Mouse (Mus musculus) MEL (cell line): Measurements from ENCODE around the gene Lamb1. TPM values are rescaled to one million over a fixed set of nuclear protein-coding genes. Genes with fewer than 3 reads are reported as not detected.
A peak's percentile ranks its signal among the peaks of the same experiment; 100 is the strongest.

ENCODE experiments used
- DNase-seq: peaks from one replicate; pipeline ENCODE4 v3.0.0; 2011; ENCODE audit warnings: low read depth, low spot score
- H3K27ac ChIP-seq: 2 replicates; pipeline ENCODE4 v1.5.1; 2012; ENCODE audit warnings: low read depth, mild to moderate bottlenecking, control low read depth, low read length, moderate library complexity; ENCODE audit not compliant: control insufficient read depth
- H3K27me3 ChIP-seq, 2 experiments: fragments of 150-350 bp in 1 of 2; sonication (generic) in 1 of 2; 2 replicates each; pipeline ENCODE4 v1.6.1; 2012; ENCODE audit warnings: low read length in 2 of 2, mild to moderate bottlenecking in 2 of 2, improper control_type of control experiment in 1 of 2, moderate library complexity in 1 of 2; ENCODE audit not compliant: insufficient read depth in 2 of 2, control insufficient read depth in 1 of 2
- H3K36me3 ChIP-seq, 2 experiments: 2 replicates each; pipeline ENCODE4 v1.6.1; 2012 to 2014; ENCODE audit warnings: low read length in 2 of 2, improper control_type of control experiment in 1 of 2, inconsistent platforms in 1 of 2, mild to moderate bottlenecking in 1 of 2; ENCODE audit not compliant: insufficient read depth in 2 of 2, control insufficient read depth in 1 of 2
- H3K4me1 ChIP-seq, 2 experiments: fragments of 150-350 bp in 1 of 2; sonication (generic) in 1 of 2; 2 replicates each; pipeline ENCODE4 v1.6.1; 2012; ENCODE audit warnings: low read length in 2 of 2, improper control_type of control experiment in 1 of 2, mild to moderate bottlenecking in 1 of 2; ENCODE audit not compliant: insufficient read depth in 2 of 2, control insufficient read depth in 1 of 2
- H3K4me3 ChIP-seq, 2 experiments: fragments of 150-350 bp in 1 of 2; sonication (generic) in 1 of 2; 2 replicates each; pipeline ENCODE4 v1.5.1; 2012; ENCODE audit warnings: low read depth in 2 of 2, low read length in 2 of 2, mild to moderate bottlenecking in 2 of 2, moderate library complexity in 2 of 2, control low read depth in 1 of 2, improper control_type of control experiment in 1 of 2; ENCODE audit not compliant: control insufficient read depth in 1 of 2, insufficient read depth in 1 of 2
- H3K79me2 ChIP-seq: 2 replicates; pipeline ENCODE4 v1.6.1; 2012; ENCODE audit warnings: mild to moderate bottlenecking, low read length, moderate library complexity; ENCODE audit not compliant: control insufficient read depth, poor library complexity, insufficient read depth
- H3K9ac ChIP-seq: 2 replicates; pipeline ENCODE4 v1.6.1; 2012; ENCODE audit warnings: low read depth, mild to moderate bottlenecking, control low read depth, low read length, moderate library complexity; ENCODE audit not compliant: control insufficient read depth, poor library complexity, severe bottlenecking
- H3K9me3 ChIP-seq: fragments of 150-350 bp; sonication (generic); replicated peaks from 2 replicates; pipeline ENCODE4 v1.6.1; 2012; ENCODE audit warnings: mild to moderate bottlenecking, low read length, improper control_type of control experiment, moderate library complexity; ENCODE audit not compliant: insufficient read depth
- BHLHE40 ChIP-seq: IDR thresholded peaks from 2 replicates; pipeline ENCODE4 v1.6.1; 2012; ENCODE audit warnings: low read depth, mild to moderate bottlenecking, inconsistent platforms, low read length, improper control_type of control experiment, borderline replicate concordance
- CHD2 ChIP-seq: IDR thresholded peaks from 2 replicates; pipeline ENCODE4 v1.6.1; 2011; ENCODE audit warnings: low read length, improper control_type of control experiment
- ETS1 ChIP-seq: IDR thresholded peaks from 2 replicates; pipeline ENCODE4 v1.6.1; 2012; ENCODE audit warnings: low read depth, mild to moderate bottlenecking, inconsistent platforms, low read length, improper control_type of control experiment, moderate library complexity
- GABPA ChIP-seq: IDR thresholded peaks from 2 replicates; pipeline ENCODE4 v1.6.1; 2012; ENCODE audit warnings: low read depth, mild to moderate bottlenecking, inconsistent platforms, low read length, improper control_type of control experiment, moderate library complexity
- GATA1 ChIP-seq: IDR thresholded peaks from 2 replicates; pipeline ENCODE4 v1.6.1; 2011; ENCODE audit warnings: low read depth, low read length, improper control_type of control experiment
- HCFC1 ChIP-seq: IDR thresholded peaks from 2 replicates; pipeline ENCODE4 v1.6.1; 2012; ENCODE audit warnings: low read depth, mild to moderate bottlenecking, inconsistent platforms, low read length, improper control_type of control experiment, moderate library complexity
- JUND ChIP-seq: IDR thresholded peaks from 2 replicates; pipeline ENCODE4 v1.6.1; 2011; ENCODE audit warnings: low read depth, mild to moderate bottlenecking, improper control_type of control experiment, low read length
- MAFK ChIP-seq: IDR thresholded peaks from 2 replicates; pipeline ENCODE4 v1.6.1; 2011; ENCODE audit warnings: low read depth, mild to moderate bottlenecking, low read length, improper control_type of control experiment, borderline replicate concordance
- MAX ChIP-seq: IDR thresholded peaks from 2 replicates; pipeline ENCODE4 v1.6.1; 2011; ENCODE audit warnings: low read length, improper control_type of control experiment
- MAZ ChIP-seq: IDR thresholded peaks from 2 replicates; pipeline ENCODE4 v1.6.1; 2012; ENCODE audit warnings: low read depth, mild to moderate bottlenecking, inconsistent platforms, low read length, improper control_type of control experiment
- MEF2A ChIP-seq: IDR thresholded peaks from 2 replicates; pipeline ENCODE4 v1.6.1; 2014; ENCODE audit warnings: low read depth, mild to moderate bottlenecking, inconsistent platforms, low read length, improper control_type of control experiment; ENCODE audit not compliant: poor library complexity, insufficient replicate concordance, severe bottlenecking; ENCODE audit errors: extremely low read depth
- MXI1 ChIP-seq: IDR thresholded peaks from 2 replicates; pipeline ENCODE4 v1.6.1; 2011; ENCODE audit warnings: mild to moderate bottlenecking, low read depth, low read length, improper control_type of control experiment
- MYC ChIP-seq: IDR thresholded peaks from 2 replicates; pipeline ENCODE4 v1.6.1; 2011; ENCODE audit warnings: low read depth, mild to moderate bottlenecking, low read length, improper control_type of control experiment, moderate library complexity
- POLR2A ChIP-seq, 2 experiments: IDR thresholded peaks; 2 replicates each; pipeline ENCODE4 v1.6.1; 2011 to 2012; ENCODE audit warnings: low read length in 2 of 2, mild to moderate bottlenecking in 2 of 2, control low read depth in 1 of 2, improper control_type of control experiment in 1 of 2, low read depth in 1 of 2, moderate library complexity in 1 of 2; ENCODE audit not compliant: control insufficient read depth in 1 of 2, insufficient read depth in 1 of 2, poor library complexity in 1 of 2
- POLR2AphosphoS2 ChIP-seq: IDR thresholded peaks from 2 replicates; pipeline ENCODE4 v1.6.1; 2011; ENCODE audit warnings: low read length, improper control_type of control experiment
- RAD21 ChIP-seq: IDR thresholded peaks from 2 replicates; pipeline ENCODE4 v1.6.1; 2011; ENCODE audit warnings: mild to moderate bottlenecking, low read depth, low read length, improper control_type of control experiment
- SIN3A ChIP-seq: IDR thresholded peaks from 2 replicates; pipeline ENCODE4 v1.6.1; 2012; ENCODE audit warnings: low read length, improper control_type of control experiment, inconsistent platforms
- SMC3 ChIP-seq: IDR thresholded peaks from 2 replicates; pipeline ENCODE4 v1.6.1; 2011; ENCODE audit warnings: low read depth, low read length, improper control_type of control experiment
- TAL1 ChIP-seq: IDR thresholded peaks from 2 replicates; pipeline ENCODE4 v1.6.1; 2012; ENCODE audit warnings: mild to moderate bottlenecking, inconsistent platforms, low read length, moderate library complexity, mixed read lengths
- TBP ChIP-seq: IDR thresholded peaks from 2 replicates; pipeline ENCODE4 v1.8.0; 2011; ENCODE audit warnings: low read depth, low read length, improper control_type of control experiment
- TCF12 ChIP-seq: IDR thresholded peaks from 2 replicates; pipeline ENCODE4 v1.6.1; 2014; ENCODE audit warnings: low read depth, mild to moderate bottlenecking, inconsistent platforms, low read length, improper control_type of control experiment, moderate library complexity
- USF1 ChIP-seq: IDR thresholded peaks from 2 replicates; pipeline ENCODE4 v1.6.1; 2014; ENCODE audit warnings: low read depth, mild to moderate bottlenecking, inconsistent platforms, low read length, improper control_type of control experiment, moderate library complexity
- USF2 ChIP-seq, 2 experiments: IDR thresholded peaks; 2 replicates each; pipeline ENCODE4 v1.6.1; 2011 to 2012; ENCODE audit warnings: improper control_type of control experiment in 2 of 2, low read length in 2 of 2, borderline replicate concordance in 1 of 2, inconsistent platforms in 1 of 2, low read depth in 1 of 2, mild to moderate bottlenecking in 1 of 2; ENCODE audit not compliant: insufficient read depth in 1 of 2
- ZNF384 ChIP-seq: IDR thresholded peaks from 2 replicates; pipeline ENCODE4 v1.6.1; 2012; ENCODE audit warnings: low read depth, mild to moderate bottlenecking, inconsistent platforms, low read length, improper control_type of control experiment
- polyA plus RNA-seq, 2 experiments: library from polyadenylated mRNA; stranded (reverse) in 1 of 2; unstranded in 1 of 2; fragments of >175 nt in 1 of 2; fragments of >200 nt in 1 of 2; gene quantifications; 2 replicates each; pipeline versions ENCODE4 v1.2.1 to v1.2.4; 2012; ENCODE audit warnings: low replicate concordance in 2 of 2, low read depth in 1 of 2; ENCODE audit not compliant: insufficient read length in 2 of 2, insufficient read depth in 1 of 2, missing spikeins in 1 of 2
- total RNA-seq: library from RNA; depleted of rRNA; stranded (reverse); fragments of 300-350 nt; gene quantifications from 2 replicates; pipeline ENCODE4 v1.2.3, GENCODE M21; 2012

Lamb1 gene
- total and polyA plus RNA-seq, 3 experiments = 0.03 TPM; not detected in 2

GRCm38 (mm10) chr12:31290951-31291350 lies 25.9 kb downstream of the Lamb1 start:
- H3K9ac ChIP-seq = no peak overlapping the region
- H3K9me3 ChIP-seq = no peaks in the 10 kb centered on the region
- TF ChIP-seq MAX = no peak
- TF ChIP-seq TCF12 = no peak
- TF ChIP-seq TBP = no peak
- no peak for TF ChIP-seq GABPA
- TF ChIP-seq POLR2AphosphoS2 = no peak
- no peak for TF ChIP-seq MEF2A
- TF ChIP-seq POLR2A (IDR thresholded peaks at IDR 0.05; ENCODE audit: control insufficient read depth in 1 of 2, insufficient read depth in 1 of 2, low read depth in 1 of 2, low read length in 2 of 2, poor library complexity in 1 of 2) = no peak
- no peak for TF ChIP-seq RAD21
- TF ChIP-seq USF1 = no peak
- H3K4me1 ChIP-seq = no peaks in the 10 kb centered on the region
- H3K79me2 ChIP-seq = no peaks in the 10 kb centered on the region
- no peaks in the 10 kb centered on the region; a peak in 3 of 4 replicates for H3K27me3 ChIP-seq
- no peak overlapping the region for H3K4me3 ChIP-seq
- no peak overlapping the region for H3K27ac ChIP-seq
- no peaks in the 10 kb centered on the region for H3K36me3 ChIP-seq
- DNase-seq = peak; percentile 3

- Histone ChIP-seq H3K79me2 (no peaks in the 10 kb centered on the region), H3K27ac (no peak overlapping the region), H3K4me1 (no peaks in the 10 kb centered on the region), H3K9me3 (no peaks in the 10 kb centered on the region), H3K4me3 (no peak overlapping the region), H3K27me3 (no peaks in the 10 kb centered on the region; a peak in 3 of 4 replicates)
- no peak for DNase-seq
- no peak for TF ChIP-seq BHLHE40
- no peak for TF ChIP-seq USF2 (IDR thresholded peaks at IDR 0.05; ENCODE audit: borderline replicate concordance in 1 of 2, insufficient read depth in 1 of 2, low read depth in 1 of 2, low read length in 2 of 2)
- no peak for TF ChIP-seq CHD2
- no peak for TF ChIP-seq JUND
- no peak for TF ChIP-seq SIN3A
- no peak for TF ChIP-seq TCF12
- no peak for TF ChIP-seq HCFC1
- TF ChIP-seq ETS1 = no peak
- TF ChIP-seq MAFK = no peak
- no peak for TF ChIP-seq MAZ
- TF ChIP-seq USF1 = no peak
- no peak for TF ChIP-seq POLR2A (IDR thresholded peaks at IDR 0.05; ENCODE audit: control insufficient read depth in 1 of 2, insufficient read depth in 1 of 2, low read depth in 1 of 2, low read length in 2 of 2, poor library complexity in 1 of 2)
- TF ChIP-seq MYC = no peak
- no peak for TF ChIP-seq MXI1
- no peak for TF ChIP-seq GATA1
- TF ChIP-seq SMC3 = no peak
- no peak for TF ChIP-seq ZNF384
- TF ChIP-seq TAL1 = no peak
- TF ChIP-seq, all 39 proteins: peak for 0
- Histone ChIP-seq H3K9ac (no peak overlapping the region), H3K36me3 (no peaks in the 10 kb centered on the region)
Observed at GRCm38 (mm10) chr12:31293361-31294142, 28.5 kb downstream of the Lamb1 start.
